In the genomic region with DNA sequence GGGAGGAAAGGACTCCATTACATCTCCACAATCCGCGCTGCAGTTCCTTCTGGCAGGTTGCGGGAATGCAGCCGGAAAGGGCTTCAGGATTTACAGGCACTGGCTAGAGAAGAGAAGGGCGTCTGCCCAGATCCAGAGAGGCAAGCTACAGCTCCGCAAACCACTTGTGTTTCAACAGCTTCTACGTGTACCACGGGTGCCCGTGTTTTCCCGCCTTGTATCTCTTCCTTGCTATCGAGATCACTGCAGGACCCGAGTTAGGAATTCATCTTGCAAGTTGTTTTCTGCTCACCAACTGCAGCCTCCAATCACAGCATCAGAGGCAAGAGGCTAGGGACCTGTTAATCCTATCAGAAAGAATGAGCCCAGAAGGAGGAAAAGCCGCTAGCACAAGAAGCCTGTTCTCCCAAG, we compare ENCODE assay signal across 8 mouse cellular contexts. TPM values are rescaled to one million over a fixed set of nuclear protein-coding genes. Genes with fewer than 3 reads are reported as not detected.
DNase-seq lines count a peak whose midpoint lies in the region; ATAC-seq and TF ChIP-seq lines count a peak whose summit lies in the region.

No protein-coding gene starts in this region.

- no peaks in the 10 kb centered on the region for H3K9me3 ChIP-seq in embryonic facial prominence, embryonic 15.5 days (replicated peaks)
- H3K9me3 ChIP-seq in hindbrain, postnatal 0 days (ENCODE audit: low read length) = no peaks in the 10 kb centered on the region
- H3K9me3 ChIP-seq in stomach, embryonic 14.5 days (ENCODE audit: control insufficient read depth, low read depth, low read length) = no peaks in the 10 kb centered on the region

- 4% methylated on average over 13 of the region's 13 CpGs for WGBS in embryonic facial prominence, embryonic 15.5 days
- 13% methylated on average over 13 of the region's 13 CpGs for WGBS in hindbrain, postnatal 0 days
- 8% methylated on average over 13 of the region's 13 CpGs for WGBS in stomach, embryonic 14.5 days

- no peak for DNase-seq in cerebellum, adult 11-12 months
- peak; percentile 21 for DNase-seq in Muller cell, postnatal 12 days (ENCODE audit: inconsistent ontology term)
- DNase-seq in hindbrain, postnatal 0 days (ENCODE audit: low spot score) = peak; percentile 82
- DNase-seq in lung, postnatal 10 days = peak; percentile 46
- DNase-seq in urinary bladder, postnatal 36 days (ENCODE audit: low spot score in 2 of 2) = no peak

- H3K4me2 ChIP-seq in embryonic facial prominence, embryonic 15.5 days (replicated peaks) = peak overlapping the region; percentile 38
- peak overlapping the region; percentile 50 for H3K4me2 ChIP-seq in hindbrain, postnatal 0 days (ENCODE audit: low read depth, low read length)
- H3K4me2 ChIP-seq in stomach, embryonic 14.5 days (replicated peaks; ENCODE audit: low read depth, low read length) = peak overlapping the region; percentile 28

- H3K4me3 ChIP-seq in embryonic facial prominence, embryonic 15.5 days (replicated peaks) = peak overlapping the region; percentile 21
- peak overlapping the region; percentile 16; the same call in 1 of the 2 replicates for H3K4me3 ChIP-seq in hindbrain, postnatal 0 days (ENCODE audit: low read length)
- no peak overlapping the region for H3K4me3 ChIP-seq in stomach, embryonic 14.5 days (ENCODE audit: low read depth, low read length)

- H3K4me1 ChIP-seq in embryonic facial prominence, embryonic 15.5 days = peaks cover 7% of the 10 kb centered on the region; the same call in 1 of the 2 replicates
- 0 out of 2 replicates have a peak, but pooled peaks cover 9% of the 10 kb centered on the region for H3K4me1 ChIP-seq in hindbrain, postnatal 0 days (ENCODE audit: insufficient read depth, low read length)
- H3K4me1 ChIP-seq in stomach, embryonic 14.5 days (ENCODE audit: control insufficient read depth, insufficient read depth, low read length) = no peaks in the 10 kb centered on the region

- peak; percentile 69 for TF ChIP-seq CTCF in hindbrain, postnatal 0 days (IDR thresholded peaks at IDR 0.05; ENCODE audit: low read depth)

- H3K36me3 ChIP-seq in embryonic facial prominence, embryonic 15.5 days = no peaks in the 10 kb centered on the region
- no peaks in the 10 kb centered on the region for H3K36me3 ChIP-seq in hindbrain, postnatal 0 days (ENCODE audit: insufficient read depth, low read length)
- H3K36me3 ChIP-seq in stomach, embryonic 14.5 days (ENCODE audit: control insufficient read depth, insufficient read depth, low read length) = no peaks in the 10 kb centered on the region

- 0 out of 2 replicates have a peak, but pooled peaks have one; percentile 15 for ATAC-seq in cerebellum, adult (ENCODE audit: insufficient number of reproducible peaks, low FRiP score, low TSS enrichment)
- ATAC-seq in embryonic facial prominence, embryonic 15.5 days (ENCODE audit: insufficient number of reproducible peaks, low FRiP score, low TSS enrichment, low read depth) = no peak
- peak; percentile 91 for ATAC-seq in hindbrain, postnatal 0 days
- ATAC-seq in stomach, embryonic 14.5 days (ENCODE audit: insufficient number of reproducible peaks, insufficient read depth, low FRiP score, low read depth) = no peak

- 0 out of 2 replicates have a peak, but pooled peaks cover 5% of the 10 kb centered on the region for H3K27me3 ChIP-seq in embryonic facial prominence, embryonic 15.5 days
- no peaks in the 10 kb centered on the region for H3K27me3 ChIP-seq in hindbrain, postnatal 0 days (ENCODE audit: insufficient read depth, low read length)
- no peaks in the 10 kb centered on the region for H3K27me3 ChIP-seq in stomach, embryonic 14.5 days (ENCODE audit: control insufficient read depth, insufficient read depth, low read length)

- no peak overlapping the region for H3K27ac ChIP-seq in embryonic facial prominence, embryonic 15.5 days (replicated peaks)
- peak overlapping the region; percentile 65 for H3K27ac ChIP-seq in hindbrain, postnatal 0 days
- H3K27ac ChIP-seq in stomach, embryonic 14.5 days (ENCODE audit: low read length) = no peak overlapping the region

- no peak overlapping the region for H3K9ac ChIP-seq in embryonic facial prominence, embryonic 15.5 days
- peak overlapping the region; percentile 37; the same call in 1 of the 2 replicates for H3K9ac ChIP-seq in hindbrain, postnatal 0 days (replicated peaks; ENCODE audit: low read length)
- no peak overlapping the region for H3K9ac ChIP-seq in stomach, embryonic 14.5 days (replicated peaks; ENCODE audit: low read depth, low read length)

RNA-seq across cellular contexts. Expression of a gene that starts 35.8 kb away (rescaled TPM):
- polyA plus RNA-seq in embryonic facial prominence, embryonic 15.5 days (2015; fragmentation: Nextera tagmentation; extraction: Ambion mirVana) = 10.0 and 10.3 TPM in 2 replicates
- 73.8 and 88.2 TPM in 2 replicates for total RNA-seq in hindbrain, postnatal 0 days (2014; rRNA removed)
- polyA plus RNA-seq in hindbrain, postnatal 0 days (2015; fragmentation: Nextera tagmentation; extraction: Ambion mirVana) = 27.5 and 28.0 TPM in 2 replicates
- 3.0 and 4.4 TPM in 2 replicates for polyA plus RNA-seq in stomach, embryonic 14.5 days (2014; fragmentation: Nextera tagmentation; extraction: Ambion mirVana)

Comparison
In these comparisons a context has a peak if more than half of its experiments do, and no peak if none do; other contexts are left out.
1. ATAC-seq: peak in cerebellum, adult (single experiment) and hindbrain, postnatal 0 days (single experiment); none in embryonic facial prominence, embryonic 15.5 days (single experiment) and stomach, embryonic 14.5 days (single experiment).
2. DNase-seq: peak in Muller cell, postnatal 12 days (single experiment), hindbrain, postnatal 0 days (single experiment) and lung, postnatal 10 days (single experiment); none in cerebellum, adult 11-12 months (single experiment) and urinary bladder, postnatal 36 days (0 of 2).
3. Peak in every context shown above with its lines, with median percentiles within 50 percentile points of each other: H3K4me2 ChIP-seq.